Mouse (Mus musculus) embryonic fibroblast, embryonic 13.5 days (primary cell): ENCODE data around the gene Platr17. TPM values are rescaled to one million over a fixed set of nuclear protein-coding genes. Genes with fewer than 3 reads are reported as not detected.

Experiments used
- H3K27ac ChIP-seq: 2 replicates; pipeline ENCODE4 v1.5.1; 2012; ENCODE audit warnings: low read length, control low read depth, inconsistent platforms; ENCODE audit not compliant: insufficient read depth
- H3K4me1 ChIP-seq: 2 replicates; pipeline ENCODE4 v1.6.1; 2011; ENCODE audit warnings: low read length; ENCODE audit not compliant: control insufficient read depth, insufficient read depth
- H3K4me3 ChIP-seq: 2 replicates; pipeline ENCODE4 v1.5.1; 2011; ENCODE audit warnings: mild to moderate bottlenecking, control low read depth, low read length; ENCODE audit not compliant: insufficient read depth
- CTCF ChIP-seq: IDR thresholded peaks from 2 replicates; pipeline ENCODE4 v1.5.1; 2011; ENCODE audit warnings: mild to moderate bottlenecking, control low read depth, low read length, moderate library complexity, borderline replicate concordance; ENCODE audit not compliant: insufficient read depth
- POLR2A ChIP-seq: IDR thresholded peaks from 2 replicates; pipeline ENCODE4 v1.6.1; 2011; ENCODE audit warnings: low read depth, mild to moderate bottlenecking, control low read depth, low read length, moderate library complexity
- polyA plus RNA-seq: library from polyadenylated mRNA; stranded (reverse); fragments of >200 nt; gene quantifications from 2 replicates; pipeline ENCODE4 v1.2.4, GENCODE M21; 2011; ENCODE audit warnings: low read depth; ENCODE audit not compliant: missing spikeins, insufficient read length

Gene Platr17
- polyA plus RNA-seq, 1 experiment = not detected

DNA sequence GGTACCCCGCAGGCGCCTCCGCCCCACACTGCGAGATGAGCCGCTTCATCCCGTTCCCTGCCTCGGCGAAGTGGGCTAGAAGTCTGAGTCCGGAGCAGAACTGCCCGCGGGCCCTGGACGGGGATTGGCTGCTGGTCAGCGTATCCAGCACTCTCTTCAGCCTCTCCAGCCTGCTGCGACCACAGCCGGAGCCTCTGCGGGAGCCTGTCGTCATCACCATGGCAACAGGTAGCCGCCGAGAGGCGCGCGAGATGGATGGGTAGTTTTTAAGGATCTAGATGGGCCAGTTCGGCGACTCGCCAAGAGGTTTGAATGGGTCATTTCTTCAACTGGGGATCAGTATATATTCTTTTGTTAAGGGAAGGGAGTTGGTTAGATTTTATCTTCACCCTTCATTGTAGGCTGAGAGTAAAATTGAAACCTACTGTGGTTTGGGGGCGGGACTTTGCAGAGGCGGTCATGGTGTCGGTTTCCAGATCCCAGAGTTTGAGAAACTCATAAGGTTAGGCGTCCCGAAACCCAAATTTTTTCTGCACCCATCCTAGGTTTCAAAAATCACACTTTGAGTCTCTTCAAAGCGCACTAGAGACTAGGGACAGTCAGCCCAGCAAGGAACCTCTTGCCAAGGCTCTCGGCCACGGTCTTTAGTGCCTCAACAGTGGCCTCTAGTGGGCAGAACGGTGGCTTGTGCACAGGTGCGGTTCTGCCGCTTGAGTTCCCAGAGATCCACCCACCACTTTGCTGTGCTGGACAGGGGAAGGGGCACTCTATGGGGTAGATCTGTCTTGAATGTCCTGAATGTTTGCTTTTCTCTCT is 15.6 kb downstream of the Platr17 start:
- Histone ChIP-seq H3K27ac (peak overlapping the region; percentile 24), H3K4me3 (peak overlapping the region; percentile 61), H3K4me1 (no peaks in the 10 kb centered on the region)
- peak; percentile 88 for TF ChIP-seq CTCF
- peak; percentile 77 for TF ChIP-seq POLR2A

DNA sequence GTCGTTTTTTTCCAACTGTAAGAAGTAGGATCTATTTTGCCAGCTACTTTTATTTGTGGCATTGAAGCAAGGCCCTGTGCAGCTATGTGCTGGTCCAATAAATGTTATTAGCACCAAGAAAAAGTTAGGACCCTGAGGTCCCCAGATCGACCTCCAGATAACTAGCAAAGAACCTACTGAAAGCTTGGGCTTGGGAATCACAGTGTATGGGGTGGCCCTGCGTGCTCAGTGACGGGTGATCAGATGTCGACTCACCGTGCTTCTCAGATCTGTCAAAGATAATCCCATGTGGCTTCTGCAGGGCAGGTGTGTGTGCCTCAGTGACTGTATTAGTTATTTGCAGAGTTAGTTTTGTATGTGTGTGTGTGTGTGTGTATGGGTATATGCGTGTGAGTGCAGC is 16.4 kb downstream of the Platr17 start:
- H3K27ac ChIP-seq = no peak overlapping the region
- TF ChIP-seq POLR2A (no peak), CTCF (no peak)
- no peaks in the 10 kb centered on the region for H3K4me1 ChIP-seq
- no peak overlapping the region for H3K4me3 ChIP-seq

DNA sequence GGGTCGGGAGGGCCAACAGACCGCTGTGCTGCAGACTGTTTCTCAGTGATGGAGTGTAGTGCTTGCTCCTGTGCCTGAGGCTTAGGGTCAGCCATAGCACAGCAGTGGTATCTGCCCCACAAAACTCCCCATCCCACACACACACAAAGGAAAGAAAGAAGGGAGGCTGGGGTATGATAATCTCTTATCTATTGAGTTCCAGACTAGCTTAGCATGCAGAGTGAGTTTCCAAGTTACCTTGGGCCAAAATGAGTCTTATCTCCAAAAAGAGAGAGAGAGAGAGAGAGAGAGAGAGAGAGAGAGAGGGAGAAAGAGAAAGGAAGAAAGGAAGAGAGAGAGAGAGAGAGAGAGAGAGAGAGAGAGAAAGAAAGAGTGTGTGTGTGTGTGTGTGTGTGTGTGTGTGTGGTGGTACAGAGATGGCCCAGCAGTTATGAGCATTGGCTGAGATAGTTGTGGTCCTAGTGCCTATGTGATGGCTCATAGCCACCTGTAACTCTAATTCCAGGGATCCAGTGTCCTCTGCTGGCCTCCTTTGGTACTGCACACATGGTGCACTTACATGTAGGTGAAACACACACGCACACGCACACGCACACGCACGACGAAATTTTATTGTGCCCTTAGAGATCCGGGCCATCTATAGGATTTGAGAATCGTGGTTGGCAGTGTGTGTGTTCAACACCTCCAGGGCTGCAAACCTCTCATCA is 19.8 kb downstream of the Platr17 start:
- H3K4me3 ChIP-seq = no peak overlapping the region
- TF ChIP-seq CTCF (peak; percentile 28; the same call in 1 of the 2 replicates), POLR2A (no peak)
- no peaks in the 10 kb centered on the region for H3K4me1 ChIP-seq
- no peak overlapping the region for H3K27ac ChIP-seq

DNA sequence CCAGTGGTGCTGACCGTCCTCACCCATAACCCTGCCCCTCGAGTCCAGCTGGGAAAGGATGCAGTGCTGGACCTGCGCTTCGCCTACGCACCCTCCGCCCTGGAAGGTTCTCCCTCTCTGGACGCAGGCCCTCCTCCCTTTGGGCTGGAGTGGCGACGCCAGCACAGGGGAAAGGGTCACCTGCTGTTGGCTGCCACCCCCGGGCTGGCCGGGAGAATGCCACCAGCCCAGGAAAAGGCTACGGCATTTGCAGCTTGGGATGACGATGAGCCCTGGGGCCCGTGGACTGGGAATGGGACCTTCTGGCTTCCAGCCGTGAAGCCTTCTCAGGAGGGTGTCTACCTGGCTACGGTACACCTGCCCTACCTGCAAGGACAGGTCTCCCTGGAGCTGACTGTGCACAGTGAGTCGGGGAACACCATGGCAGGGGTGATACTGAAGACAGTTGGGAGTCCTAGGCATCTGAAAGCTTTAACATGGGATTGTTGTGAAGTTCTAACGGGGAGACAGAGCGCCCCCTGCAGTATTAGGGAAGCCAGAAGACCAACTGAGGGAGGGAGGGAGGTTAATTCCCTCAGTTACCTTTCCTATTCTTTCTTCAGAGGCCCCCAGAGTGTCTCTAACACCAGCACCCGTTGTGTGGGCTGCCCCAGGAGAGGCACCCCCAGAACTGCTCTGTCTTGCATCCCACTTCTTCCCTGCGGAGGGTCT is 20.6 kb downstream of the Platr17 start:
- Histone ChIP-seq H3K4me3 (no peak overlapping the region), H3K27ac (no peak overlapping the region), H3K4me1 (no peaks in the 10 kb centered on the region)
- TF ChIP-seq CTCF (no peak), POLR2A (no peak)

DNA sequence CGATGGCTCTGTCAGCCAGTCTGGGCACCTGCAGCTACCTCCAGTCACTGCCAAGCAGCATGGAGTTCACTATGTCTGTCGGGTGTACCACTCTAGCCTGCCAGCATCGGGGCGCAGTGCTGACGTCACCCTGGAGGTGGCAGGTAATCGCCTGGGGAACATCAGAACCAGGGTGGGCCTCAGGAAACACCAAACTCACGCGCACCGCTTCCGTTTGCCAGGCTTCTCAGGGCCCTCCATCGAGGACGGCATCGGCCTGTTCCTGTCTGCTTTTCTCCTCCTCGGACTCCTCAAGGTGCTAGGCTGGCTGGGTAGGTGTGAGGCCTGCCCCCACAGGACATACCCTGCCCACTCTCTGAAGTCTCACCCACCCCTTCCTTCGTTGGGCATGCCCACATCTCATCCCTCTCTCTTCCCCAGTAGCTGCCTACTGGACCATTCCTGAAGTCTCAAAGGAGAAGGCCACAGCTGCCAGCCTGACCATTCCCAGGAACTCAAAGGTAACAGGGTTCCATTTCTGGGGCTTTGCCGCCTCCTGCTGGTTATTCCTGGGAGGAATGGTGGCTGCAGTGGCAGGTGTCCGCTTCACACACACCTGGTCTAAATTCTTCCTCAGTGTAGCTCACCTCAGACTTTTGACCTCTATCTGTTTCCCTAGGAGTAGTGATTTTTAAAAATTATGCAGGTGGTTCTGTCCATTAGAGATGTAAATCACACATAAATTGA is 21.4 kb downstream of the Platr17 start:
- no peak for TF ChIP-seq POLR2A
- TF ChIP-seq CTCF = peak; percentile 5; the same call in 1 of the 2 replicates
- H3K4me3 ChIP-seq = no peak overlapping the region
- H3K4me1 ChIP-seq = no peaks in the 10 kb centered on the region
- no peak overlapping the region for H3K27ac ChIP-seq

DNA sequence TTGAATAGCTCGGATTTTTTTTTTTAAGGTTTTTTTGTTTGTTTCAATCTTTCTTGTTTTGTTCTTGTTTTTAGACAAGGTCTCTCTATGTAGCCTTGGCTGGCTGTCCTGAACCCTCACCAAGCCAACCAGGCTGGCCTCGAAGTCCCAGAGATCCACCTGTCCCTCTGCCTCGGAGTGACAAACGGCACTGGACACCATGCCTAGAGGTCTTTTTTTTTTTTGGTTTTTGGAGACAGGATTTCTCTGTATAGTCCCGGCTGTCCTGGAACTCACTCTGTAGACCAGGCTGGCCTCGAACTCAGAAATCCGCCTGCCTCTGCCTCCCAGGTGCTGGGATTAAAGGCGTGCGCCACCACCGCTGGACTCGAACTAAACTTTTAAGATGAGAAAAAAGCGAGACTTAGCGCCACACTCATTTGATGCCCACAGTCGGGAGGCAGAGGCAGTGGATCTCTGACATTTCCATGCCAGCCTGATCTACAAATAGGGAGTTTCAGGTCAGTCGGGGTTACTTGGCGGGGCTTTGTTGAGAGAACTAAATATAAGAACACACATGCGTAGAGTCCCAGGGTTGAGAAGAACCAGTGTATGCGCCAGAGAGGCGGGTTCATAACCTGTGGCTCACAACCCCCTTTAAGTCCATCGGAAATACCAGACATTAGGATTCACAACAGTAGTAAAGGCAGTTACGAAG is 23.5 kb downstream of the Platr17 start:
- Histone ChIP-seq H3K27ac (no peak overlapping the region), H3K4me1 (no peaks in the 10 kb centered on the region), H3K4me3 (peak overlapping the region; percentile 77)
- no peak for TF ChIP-seq POLR2A
- no peak for TF ChIP-seq CTCF

DNA sequence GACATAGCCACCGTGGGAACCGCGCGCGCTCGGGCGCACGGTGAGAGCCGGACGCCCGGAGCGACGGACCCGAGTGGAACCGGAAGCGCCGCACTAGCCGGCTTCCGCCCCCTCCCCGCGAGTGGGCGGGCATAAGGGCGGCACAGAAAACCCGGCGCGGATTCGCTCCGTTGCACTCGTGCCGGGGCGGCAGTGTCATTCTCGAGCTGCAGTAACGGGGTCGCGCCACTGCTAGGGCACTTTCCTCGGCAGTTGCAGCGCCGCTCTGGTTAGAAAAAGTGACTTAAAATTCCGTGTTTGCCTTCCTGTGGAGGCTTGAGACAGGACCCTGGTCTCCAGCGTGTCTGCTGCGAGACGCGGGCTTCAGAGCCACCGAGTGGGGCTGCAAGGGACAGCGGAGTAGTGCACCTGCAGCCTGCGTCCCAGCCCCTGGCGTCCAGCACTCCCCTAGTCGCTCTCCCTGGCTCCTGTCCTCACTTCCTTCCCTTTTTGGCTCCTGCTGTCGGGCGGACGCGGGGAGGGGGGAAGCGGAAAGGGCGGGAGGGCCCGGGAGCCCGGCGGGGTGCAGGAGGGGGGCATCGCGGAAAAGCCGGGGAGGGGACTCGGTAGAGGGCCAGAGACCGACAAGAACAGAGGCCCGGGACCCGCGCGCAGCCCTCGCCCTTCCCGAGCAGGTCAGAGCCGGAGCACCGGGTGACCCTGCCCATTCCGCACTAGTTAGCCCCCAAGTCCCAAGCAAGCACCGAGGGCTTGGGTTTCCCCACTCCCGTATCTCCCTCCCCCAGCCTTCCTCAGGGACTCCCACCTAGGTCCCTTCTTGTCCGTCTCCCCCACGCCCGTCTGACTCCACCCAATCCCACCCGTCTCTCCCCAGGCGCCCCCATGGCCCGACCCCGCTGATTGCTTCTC is 24.7 kb downstream of the Platr17 start, which contains the start of gene Rgl2:
Rgl2 (plus strand) TSS at position 173 of the 909 bp plus-strand sequence.
- no peaks in the 10 kb centered on the region for H3K4me1 ChIP-seq
- TF ChIP-seq CTCF (peak; percentile 8; the same call in 1 of the 2 replicates), POLR2A (peak; percentile 50)
- peak within 1 kb of the TSS; percentile 69 for H3K27ac ChIP-seq
- H3K4me3 ChIP-seq = peak within 1 kb of the TSS; percentile 77

DNA sequence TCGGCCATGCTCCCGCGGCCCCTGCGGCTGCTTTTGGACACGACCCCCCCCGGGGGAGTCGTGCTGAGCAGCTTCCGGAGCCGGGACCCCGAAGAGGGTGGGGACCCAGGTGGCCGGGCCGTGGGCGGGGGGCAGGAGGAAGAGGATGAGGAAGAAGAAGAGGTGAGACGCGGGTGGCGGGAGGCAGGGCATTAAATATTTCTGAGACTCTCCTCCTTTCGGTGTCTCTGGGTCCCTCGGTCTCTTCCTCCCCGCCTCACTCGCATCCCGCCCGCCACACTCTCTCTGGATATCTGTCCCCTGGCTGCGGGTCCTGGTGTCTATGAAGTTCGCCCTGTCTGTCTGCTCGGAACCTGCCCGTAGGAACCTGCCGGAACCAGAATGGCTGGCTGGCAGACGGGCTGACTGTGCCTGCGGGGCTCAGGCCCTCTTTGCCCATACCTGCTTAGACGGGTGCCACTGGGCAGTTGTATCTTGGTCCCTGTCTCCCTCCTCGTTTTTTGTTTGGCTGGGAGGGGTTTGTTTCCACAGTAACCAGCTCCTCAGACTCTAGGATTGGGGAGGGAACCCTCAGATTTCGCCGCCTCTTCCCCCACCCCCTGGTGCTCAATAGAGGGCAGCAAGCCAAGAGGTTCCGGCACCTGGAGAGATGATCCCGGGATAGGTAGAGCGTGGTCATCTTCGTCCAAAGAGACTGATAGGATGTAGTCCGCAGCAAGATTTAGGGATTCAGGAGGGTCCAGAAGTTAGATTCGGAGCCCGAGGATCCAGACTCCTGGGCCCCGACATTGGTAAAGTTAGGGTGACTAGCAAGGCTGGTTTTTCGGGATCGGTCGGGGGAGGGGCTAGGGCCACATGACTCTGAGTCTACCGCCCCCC is 25.6 kb downstream of the Platr17 start:
- TF ChIP-seq CTCF (no peak), POLR2A (0 out of 2 replicates have a peak, but pooled peaks have one; percentile 5)
- Histone ChIP-seq H3K27ac (0 out of 2 replicates have a peak overlapping the region, but pooled peaks have one; percentile 36), H3K4me3 (peak overlapping the region; percentile 77), H3K4me1 (no peaks in the 10 kb centered on the region)
